Mouse (Mus musculus): Measurements from ENCODE around the gene Smarce1.

GRCm38 (mm10) chr11:99249115-99249514, 18.3 kb upstream of the Smarce1 start:
- TF ChIP-seq CTCF (IDR thresholded peaks at IDR 0.05; ENCODE audit: low read depth, low read length): peak; percentile 64
- no peak for TF ChIP-seq POLR2A (IDR thresholded peaks at IDR 0.05; ENCODE audit: insufficient read depth, low read length)

Measured in ES-Bruce4 (cell line).